Mouse (Mus musculus) left cerebral cortex, postnatal 10 days (tissue): ENCODE results near the gene Ntn5. TPM values are rescaled to one million over a fixed set of nuclear protein-coding genes. Genes with fewer than 3 reads are reported as not detected.
A peak's percentile ranks its signal among the peaks of the same experiment; 100 is the strongest.

ENCODE experiments used
- DNase-seq, 2 experiments: peaks; one replicate each; pipeline ENCODE4 v3.0.0; 2021 to 2022; ENCODE audit warnings: low spot score in 2 of 2, mixed read lengths in 1 of 2; ENCODE audit errors: extremely low spot score in 1 of 2
- intact Hi-C: fragments of 180-260 bp; cut with DNase I; formaldehyde crosslinking; loops from one replicate; pipeline ENCODE4 v1.15.1; 2025
- total RNA-seq, 2 experiments: library from RNA; stranded (reverse); gene quantifications; 2 replicates each; pipeline ENCODE4 v1.2.3; 2021

The Ntn5 gene
- under 1 TPM; 0.45 to 0.47 TPM for total RNA-seq

DNA sequence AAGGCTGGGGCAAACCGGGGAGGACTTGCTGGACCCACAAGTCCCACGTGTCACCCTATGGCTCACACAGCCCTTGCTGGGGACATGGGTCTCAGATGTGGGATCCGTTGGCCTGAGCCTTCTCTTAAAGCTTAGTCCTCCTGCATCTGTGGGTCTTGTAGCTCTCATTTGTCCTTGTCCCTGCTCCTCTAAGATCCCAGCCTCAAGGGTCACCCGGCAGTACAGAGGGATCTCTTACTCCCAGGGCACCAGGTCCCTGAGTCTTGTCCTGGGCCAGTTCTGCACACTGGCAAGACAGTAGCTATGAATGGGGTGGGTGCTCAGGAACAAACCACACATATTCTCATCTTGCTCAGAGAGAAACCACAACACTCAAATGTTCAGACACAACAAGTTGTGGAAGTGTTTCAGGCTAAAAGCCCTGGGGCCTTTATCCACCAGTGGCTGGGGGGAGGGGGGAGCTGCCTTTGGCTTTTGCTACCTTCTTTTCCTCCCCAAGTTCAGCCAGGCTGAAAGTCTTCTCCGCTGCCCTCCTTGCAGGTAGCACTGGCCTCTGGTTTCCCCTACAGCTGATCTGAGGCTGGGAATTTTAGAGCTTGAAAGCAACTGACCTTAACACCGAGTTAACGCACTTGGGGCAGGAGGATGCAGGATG is at the start of gene Ntn5:
Gene Ntn5, plus strand, starts transcription at position 627 of the 655 bp plus-strand sequence.
- no peak for DNase-seq
- intact Hi-C loops, result loop anchor here (5.0 to 10.0 kb wide), 3 partner anchors 41 to 209 kb away; partner anchors contain the start of gene Rasip1

DNA sequence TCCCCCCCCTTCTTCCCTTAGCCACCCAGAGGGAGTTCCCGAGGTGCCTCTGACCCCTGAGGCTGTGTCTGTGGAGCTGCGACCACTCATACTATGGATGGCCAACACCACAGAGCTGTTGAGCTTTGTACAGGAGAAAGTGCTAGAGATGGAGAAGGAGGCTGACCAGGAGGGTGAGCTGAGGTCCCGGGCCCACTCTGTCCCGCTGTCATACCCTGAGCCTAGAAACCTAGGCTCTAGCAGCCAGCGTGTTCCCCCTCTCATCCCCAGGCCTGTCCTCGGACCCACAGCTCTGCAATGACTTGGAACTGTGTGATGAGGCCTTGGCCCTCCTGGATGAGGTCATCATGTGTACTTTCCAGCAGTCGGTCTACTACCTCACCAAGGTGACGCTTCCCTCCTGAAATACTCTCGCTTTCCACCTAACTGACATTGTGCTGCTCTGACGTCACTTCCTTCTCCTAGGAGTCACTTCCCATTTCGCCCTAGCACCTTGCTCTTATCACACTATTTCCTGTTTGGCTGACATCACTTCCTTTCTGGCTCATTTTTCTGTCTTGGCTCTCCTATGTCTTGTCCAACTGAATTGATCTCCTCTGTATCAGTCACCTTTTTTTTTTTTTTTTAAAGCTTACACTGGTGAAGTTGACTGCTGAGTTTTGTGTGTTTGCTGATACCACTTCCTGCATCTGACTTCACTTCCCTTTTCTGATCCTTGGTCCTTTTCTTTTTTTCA is 48.7 kb upstream of the Ntn5 start:
- intact Hi-C loops, result no loop called here
- DNase-seq, result no peak

DNA sequence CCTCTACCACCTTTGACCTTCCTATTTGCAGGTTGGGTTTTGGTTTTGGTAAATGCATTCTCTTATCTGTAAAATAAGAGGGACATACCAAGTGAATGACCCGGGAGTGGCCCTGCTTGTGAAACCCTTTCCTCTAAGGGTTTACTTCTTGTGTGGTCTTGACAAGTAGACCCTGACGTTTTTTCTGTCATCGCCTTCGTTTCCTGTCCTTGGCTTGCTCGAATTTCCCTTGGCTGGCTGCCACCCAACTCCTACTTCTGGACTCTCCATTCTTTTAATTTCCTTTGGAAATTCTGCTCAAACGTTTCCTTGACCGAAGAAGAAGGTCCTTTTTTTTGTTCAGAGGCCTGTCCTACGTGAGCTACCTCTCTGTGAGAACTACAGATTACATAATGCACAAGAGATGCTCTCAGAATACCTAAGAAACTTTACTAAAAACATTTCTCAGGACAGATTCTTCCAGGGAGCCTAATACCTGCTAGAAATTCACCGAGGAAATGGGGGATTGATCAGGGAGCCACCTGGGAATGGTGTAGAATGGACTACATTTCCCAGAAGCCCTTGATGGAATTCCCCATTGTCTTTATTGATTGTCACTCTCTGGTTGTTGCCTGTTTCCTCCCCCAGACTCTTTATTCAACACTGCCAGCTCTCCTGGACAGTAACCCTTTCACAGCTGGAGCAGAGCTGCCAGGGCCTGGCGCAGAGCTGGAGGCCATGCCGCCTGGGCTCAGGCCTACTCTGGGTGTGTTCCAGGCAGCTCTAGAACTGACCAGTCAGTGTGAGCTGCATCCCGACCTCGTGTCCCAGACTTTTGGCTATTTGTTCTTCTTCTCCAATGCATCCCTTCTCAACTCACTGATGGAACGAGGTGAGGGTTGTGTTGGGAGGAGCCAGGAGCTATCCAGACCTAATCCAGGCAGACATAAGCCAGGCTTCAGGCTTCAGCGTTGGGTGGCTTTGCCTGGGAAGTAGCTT is 47.8 kb upstream of the Ntn5 start:
- intact Hi-C loops, result no loop called here
- peak in 1 of 2 experiments; percentile 73 for DNase-seq

DNA sequence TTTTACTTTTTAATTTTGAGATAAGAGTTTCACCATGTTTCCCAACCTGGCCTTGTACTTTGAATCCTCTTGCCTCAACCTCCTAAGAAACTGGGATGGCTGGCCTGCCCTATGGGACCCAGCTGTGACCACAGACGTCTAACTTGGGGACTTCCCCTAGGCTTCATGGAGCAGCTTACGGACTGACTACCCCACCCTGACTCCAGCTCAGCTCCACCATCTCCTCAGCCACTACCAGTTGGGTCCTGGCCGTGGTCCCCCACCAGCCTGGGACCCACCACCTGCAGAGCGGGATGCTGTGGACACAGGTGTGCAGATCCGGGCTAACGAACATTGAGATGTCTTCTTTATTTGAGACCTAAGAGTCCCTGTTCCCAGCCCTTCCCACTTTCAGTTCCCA is 46.1 kb upstream of the Ntn5 start:
- DNase-seq, result no peak
- intact Hi-C loops, result no loop called here

DNA sequence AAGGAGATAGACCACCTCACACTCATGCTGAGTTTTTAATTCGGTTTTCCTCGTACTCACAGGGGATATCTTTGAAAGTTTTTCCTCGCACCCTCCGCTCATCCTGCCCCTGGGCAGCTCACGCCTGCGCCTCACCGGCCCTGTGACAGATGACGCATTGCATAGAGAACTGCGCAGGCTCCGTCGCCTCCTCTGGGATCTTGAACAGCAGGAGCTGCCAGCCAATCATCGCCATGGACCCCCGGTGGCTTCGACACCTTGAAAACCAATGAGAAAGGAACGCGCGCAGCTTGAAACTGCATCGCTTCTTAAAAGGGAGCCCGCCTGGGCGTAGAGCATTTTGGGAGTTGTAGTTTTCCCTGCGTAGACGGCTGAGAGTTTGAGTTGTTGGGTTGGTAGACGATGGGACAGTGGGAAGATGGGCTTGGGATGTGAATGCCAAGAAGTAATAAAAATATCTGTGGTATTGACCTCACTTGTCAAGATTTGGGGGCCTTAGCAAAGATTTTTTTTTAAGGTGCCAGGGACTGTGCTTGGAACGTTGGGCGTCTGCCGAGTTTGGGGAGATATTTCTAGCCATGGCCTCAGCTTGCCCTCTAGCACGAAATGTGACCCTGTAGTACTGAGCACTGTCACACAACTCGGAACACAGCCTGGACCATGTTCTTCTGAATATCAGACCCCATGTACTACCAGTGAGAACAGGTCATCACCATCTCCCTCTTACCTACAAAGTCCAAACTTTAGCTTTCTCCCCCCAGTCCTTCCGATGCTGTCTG is 45.0 kb upstream of the Ntn5 start:
- peak; percentile 96 to 97 for DNase-seq
- intact Hi-C loops, result no loop called here

DNA sequence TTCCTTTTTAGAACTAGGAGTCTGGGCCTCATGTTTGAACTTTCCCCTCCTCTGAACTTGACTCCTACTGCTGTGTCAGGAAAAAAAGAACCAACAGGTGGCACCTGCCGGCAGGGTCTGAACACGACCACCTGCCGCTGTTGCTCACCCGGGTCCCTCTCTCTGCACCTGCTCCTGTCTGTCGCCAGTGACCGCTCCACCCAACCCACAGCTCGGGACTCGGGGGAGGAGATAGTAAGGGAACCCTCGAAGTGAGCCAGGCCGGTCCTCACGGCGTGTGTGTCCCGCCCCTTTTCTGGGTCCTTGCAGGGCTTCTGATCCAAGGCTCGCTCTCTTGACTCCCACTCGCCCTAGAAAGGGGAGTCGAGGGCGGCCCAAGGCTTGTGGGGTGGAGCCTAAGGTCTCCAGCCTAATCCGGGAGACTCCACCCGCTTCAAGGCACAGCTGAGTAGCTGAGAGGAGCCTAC is 44.2 kb upstream of the Ntn5 start, which contains the start of gene Mamstr:
Gene Mamstr, plus strand, starts transcription at position 417 of the 467 bp plus-strand sequence.
- intact Hi-C loops, result loop anchor here (5.0 kb wide), 1 partner anchor 43 kb away; the partner anchor contains the start of gene Ntn5
- DNase-seq, result no peak

DNA sequence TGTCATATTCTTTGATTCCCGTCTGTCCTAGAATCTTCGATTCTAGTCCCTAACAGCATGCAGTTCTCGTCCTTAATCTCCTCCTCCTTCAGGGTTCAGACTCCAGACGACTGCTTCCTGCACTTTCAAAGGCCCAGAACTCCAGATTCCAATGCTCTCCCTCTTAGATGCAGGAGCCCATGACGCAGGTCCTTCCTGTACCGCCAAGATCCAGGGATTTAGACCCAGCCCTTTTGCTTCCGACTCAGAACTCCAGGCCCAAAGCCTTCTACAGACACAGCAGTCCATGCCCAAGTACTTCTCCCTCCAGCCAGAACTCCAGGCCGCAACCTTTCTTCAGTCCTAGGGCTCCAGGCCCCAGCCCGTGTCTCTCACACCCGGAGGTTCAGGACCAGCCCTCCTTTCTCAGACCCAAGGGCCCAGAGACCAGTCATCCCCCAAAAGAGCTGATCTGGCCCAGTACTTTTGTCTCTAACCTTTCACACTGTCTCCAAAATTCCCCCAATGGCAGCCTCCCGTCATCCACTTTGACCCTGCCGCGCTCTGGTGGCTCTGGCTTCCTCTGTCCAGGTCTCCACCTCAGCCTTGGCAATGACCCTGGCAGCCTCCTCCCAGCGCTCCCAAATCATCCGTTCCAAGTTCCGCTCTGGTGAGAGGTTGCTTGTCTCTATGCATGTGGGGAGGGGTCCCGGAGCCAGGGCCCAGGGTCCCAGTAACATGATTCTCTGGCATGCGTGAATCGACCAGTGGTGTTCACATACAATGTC is 43.4 kb upstream of the Ntn5 start:
- no peak for DNase-seq
- intact Hi-C loops, result loop anchor here (5.0 kb wide), 1 partner anchor 42 kb away; the partner anchor contains the start of gene Ntn5

DNA sequence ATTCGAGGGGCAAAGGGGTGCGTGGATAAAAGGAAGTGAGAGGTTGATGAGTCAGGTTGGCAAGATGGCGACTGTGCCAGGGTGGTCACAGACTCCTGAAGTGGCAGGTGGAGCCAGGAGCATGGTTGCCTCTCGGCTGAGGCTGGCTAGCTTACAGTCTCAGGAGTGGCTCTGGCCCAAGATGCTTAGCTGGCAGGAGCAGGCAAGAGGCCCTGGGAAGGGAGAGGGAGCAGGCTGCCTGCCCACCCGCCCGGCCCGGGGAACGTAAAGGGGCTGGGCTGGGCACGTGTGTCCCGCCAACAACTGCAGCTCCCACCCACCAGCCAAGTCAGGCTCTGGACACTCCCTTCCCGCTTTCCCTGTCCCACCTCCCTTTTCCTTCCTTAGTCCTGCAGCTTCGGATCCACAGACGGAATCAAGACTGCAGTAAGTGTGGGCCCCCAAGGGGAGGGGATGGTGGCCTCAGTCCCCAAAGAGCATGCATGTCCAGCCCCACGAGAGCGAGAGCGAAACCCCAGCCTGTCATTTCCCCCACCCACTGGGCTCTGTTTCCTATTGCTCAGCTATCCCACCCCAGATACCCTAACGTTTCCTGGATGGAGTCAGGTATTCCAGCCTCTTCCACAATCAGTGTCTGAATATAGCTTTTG is 42.3 kb upstream of the Ntn5 start:
- intact Hi-C loops, result loop anchor here (5.0 kb wide), 1 partner anchor 41 kb away; the partner anchor contains the start of gene Ntn5
- no peak for DNase-seq

DNA sequence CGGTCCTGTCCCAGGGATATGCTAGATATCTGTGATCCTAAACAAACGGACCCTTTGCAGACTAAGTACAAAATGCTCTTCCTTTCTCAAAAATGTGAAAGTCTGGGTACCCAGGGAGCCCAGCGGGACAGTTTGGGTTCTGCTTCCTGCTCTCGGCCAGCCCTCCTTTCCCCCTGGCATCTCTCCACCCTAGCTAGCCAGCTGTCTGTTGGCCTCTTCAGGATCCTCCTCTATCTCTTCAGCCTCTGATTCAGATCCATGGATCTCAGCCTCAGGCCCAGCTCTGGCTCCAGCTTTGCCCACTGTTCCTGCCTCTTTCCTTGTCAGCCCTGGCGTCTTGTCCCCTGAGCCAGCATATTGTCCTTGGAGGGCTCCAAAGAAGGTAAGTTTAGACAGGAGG is 41.7 kb upstream of the Ntn5 start:
- intact Hi-C loops, result loop anchor here (5.0 kb wide), 1 partner anchor 40 kb away; the partner anchor contains the start of gene Ntn5
- DNase-seq, result no peak

DNA sequence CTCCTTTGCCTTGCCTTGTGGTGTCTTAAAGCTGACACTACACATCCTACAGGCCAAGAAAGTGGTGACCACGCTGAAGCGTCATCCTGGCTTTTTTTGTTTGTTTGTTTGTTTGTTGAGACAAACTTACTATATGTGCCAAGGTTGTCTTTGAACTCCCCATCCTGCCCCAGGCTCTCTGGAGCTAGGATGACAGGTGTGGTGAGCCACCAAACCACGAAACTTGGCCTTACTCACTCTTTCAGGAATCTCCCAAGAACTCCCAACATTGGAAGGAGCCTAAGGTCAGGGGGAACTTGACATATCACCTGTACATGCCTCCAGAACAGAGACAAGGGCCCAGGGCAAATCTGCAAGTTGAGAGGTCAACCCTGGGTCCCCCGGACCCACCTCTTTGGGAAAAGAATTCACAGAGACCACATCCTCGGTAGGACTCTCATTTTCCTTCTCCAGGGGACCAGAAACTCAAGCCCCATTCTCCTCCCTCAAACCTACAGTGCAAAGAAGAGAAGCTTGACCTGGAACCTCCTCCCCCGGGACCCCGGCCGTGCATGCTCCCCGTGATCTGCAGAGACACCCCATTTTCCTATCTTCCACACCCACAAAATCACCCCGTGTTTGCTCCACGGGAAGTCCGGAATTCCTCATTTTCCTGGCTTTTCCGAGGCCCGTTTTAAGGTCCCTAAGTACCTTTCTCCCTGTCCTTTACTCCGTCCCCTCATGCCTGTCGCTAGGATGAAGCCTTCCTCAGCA is 41.1 kb upstream of the Ntn5 start:
- intact Hi-C loops, result loop anchor here (5.0 kb wide), 1 partner anchor 40 kb away; the partner anchor contains the start of gene Ntn5
- DNase-seq, result no peak

DNA sequence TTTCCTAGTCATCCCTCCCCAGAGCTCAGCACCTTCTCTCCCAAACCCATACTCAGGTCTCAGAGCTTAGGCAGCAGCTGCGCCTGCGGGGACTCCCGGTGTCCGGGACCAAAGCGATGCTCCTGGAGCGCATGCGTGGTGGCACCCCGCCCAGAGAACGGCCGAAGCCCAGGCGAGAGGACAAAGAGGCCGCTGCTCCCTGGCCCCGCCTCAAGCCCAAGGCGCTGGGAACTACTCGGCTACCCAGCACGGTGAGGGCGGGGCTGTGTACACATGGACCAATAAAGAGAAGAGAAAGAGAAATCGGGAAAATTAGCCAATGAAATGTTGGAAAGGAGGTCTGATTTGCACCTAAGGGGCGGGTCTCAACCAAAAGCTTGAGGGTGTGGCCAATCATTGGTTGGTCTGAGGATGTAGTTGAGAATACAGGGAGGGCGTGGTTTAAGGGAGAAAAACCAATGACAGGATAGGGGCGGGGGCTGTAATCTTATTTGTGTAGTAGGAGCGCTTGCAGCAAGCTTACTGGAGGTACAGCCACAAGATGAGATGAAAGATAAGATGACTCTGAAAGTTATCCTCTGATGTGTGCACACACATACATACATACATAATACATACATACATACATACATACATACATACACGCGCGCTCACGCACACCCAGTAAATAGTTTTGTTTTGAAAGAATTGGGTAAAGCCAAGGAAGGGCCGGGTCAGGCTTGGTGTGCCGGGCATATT is 40.2 kb upstream of the Ntn5 start:
- DNase-seq, result peak; percentile 90 to 96
- intact Hi-C loops, result loop anchor here (5.0 kb wide), 1 partner anchor 39 kb away; the partner anchor contains the start of gene Ntn5

DNA sequence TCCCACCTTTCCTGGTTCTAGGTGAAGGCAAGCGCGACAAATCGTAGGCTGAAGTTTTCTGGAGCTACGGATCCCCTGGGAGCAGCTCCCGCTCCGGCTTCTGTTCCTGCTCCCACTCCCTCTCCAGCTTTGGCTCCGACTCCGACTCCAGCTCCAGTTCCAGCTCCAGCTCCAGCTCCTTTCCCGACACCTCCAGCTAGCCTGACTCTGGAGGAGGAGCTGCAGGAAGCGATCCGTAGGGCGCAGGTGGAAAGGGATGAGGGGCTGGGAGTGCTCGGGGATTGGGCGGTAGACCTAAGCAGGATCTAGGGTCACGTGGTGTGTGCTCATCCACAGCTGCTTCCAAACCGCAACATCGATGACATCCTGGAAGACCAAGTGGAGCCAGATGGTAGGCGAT is 39.6 kb upstream of the Ntn5 start:
- intact Hi-C loops, result loop anchor here (5.0 kb wide), 1 partner anchor 38 kb away; the partner anchor contains the start of gene Ntn5
- peak; percentile 35 to 74 for DNase-seq

DNA sequence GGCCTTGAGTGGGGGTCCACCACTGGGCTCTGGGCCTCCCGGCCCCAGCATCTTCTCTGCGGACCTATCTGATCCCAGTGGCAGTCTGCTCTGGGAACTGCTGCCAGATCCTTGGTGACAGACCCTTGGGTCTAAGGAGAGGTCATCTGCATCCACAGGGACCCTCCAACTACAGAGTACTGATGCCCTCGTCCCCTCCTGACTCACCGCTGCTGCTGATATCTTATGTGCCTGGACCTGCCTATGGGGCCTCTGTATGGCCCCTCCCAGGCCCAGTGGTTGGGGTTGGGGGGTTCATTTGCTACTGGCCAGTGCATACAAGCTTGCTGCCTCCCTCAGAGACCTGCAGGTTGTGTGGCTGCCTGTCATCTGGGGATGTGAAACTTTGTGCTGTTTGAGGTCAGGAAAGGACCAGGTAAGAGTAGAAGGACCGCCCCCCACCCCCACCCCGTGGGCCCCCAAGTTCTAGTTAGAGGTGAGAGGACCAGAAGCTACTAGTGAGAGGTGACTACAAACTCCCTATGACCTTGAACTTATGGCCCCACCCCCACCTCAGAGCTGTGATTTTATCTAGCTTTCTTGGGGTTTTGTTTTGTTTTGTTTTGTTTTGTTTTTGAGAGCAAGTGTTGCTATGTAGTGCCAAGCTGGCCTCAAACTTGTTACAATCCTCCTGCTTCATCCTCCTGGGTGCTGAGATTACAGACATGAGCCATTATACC is 38.8 kb upstream of the Ntn5 start:
- intact Hi-C loops, result loop anchor here (5.0 kb wide), 1 partner anchor 37 kb away; the partner anchor contains the start of gene Ntn5
- no peak for DNase-seq

DNA sequence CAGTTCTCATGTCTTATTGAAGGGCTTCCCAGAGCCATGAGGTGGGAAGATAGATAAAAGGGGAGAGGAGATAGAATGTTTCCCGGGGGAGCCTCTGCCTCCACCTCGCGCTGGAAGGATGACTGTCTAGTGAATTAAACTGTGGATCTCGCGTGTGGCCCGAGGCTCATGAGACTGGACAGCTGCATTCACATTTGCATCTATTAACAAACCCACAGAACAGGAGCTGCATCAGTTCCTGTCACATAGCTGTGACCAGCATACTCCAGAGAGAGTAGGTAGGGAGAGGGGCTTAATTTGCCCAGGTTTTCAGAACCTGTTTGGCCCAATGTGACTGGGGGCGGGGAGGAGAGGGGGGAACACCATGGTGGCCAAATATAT is 38.2 kb upstream of the Ntn5 start:
- DNase-seq, result no peak
- intact Hi-C loops, result no loop called here

DNA sequence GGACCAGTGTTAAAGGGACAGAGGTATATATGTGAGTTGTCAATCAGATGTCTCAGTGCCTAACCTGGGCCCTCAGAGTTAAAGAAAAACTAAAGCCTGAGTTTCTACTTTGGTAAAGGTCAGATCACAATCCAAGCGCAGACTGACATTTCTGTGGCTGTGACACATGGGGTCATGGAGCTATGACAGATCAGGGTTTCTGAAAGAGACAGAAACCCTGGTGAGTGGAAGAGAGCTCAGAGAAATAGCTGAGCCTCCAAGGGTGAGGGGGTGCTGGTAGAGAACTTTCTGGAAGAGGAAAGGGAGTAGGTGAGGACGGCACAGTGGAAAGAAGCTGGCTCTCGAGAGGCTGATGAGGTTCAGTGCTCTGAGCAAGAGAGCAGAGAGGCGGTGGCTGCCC is 37.2 kb upstream of the Ntn5 start:
- intact Hi-C loops, result no loop called here
- DNase-seq, result no peak
